30 mouse cellular contexts compared by ENCODE assay signal in genomic region chr2:157310963-157311637, GRCm38 (mm10). TPM values are rescaled to one million over a fixed set of nuclear protein-coding genes. Genes with fewer than 3 reads are reported as not detected.
DNase-seq lines count a peak whose midpoint lies in the region; ATAC-seq and TF ChIP-seq lines count a peak whose summit lies in the region.
"Had no signal": no experiment of that assay in that cellular context is flagged by ENCODE, and none has a peak within 500 bp of the region (broad histone marks: within the 10 kb centered on the region; RNA-seq: fewer than 3 reads in every experiment).

No protein-coding gene starts in this region.

- no peak for ATAC-seq in heart, embryonic 12.5 days (ENCODE audit: insufficient number of reproducible peaks, low FRiP score)
- ATAC-seq in heart, embryonic 15.5 days (replicated peaks; ENCODE audit: insufficient number of reproducible peaks, insufficient read depth, low FRiP score, low read depth): no peak
- no peak for ATAC-seq in limb, embryonic 12.5 days (ENCODE audit: insufficient number of reproducible peaks, insufficient read depth, low FRiP score, low TSS enrichment, low read depth)
- ATAC-seq in limb, embryonic 14.5 days (ENCODE audit: low FRiP score, low read depth): peak; percentile 56; the same call in 1 of the 2 replicates
- ATAC-seq in liver, embryonic 11.5 days (replicated peaks; ENCODE audit: low FRiP score): no peak
- ATAC-seq: CD4-positive, CD25-positive, alpha-beta regulatory T cell, adult 4 months; forebrain, embryonic 13.5 days; hindbrain, embryonic 16.5 days; intestine, embryonic 15.5 days had no signal

- TF ChIP-seq CTCF in heart, adult 2 months (IDR thresholded peaks at IDR 0.05): no peak

- no peaks in the 10 kb centered on the region for H3K9me3 ChIP-seq in heart, embryonic 12.5 days (replicated peaks)
- H3K9me3 ChIP-seq in heart, embryonic 15.5 days (replicated peaks): no peaks in the 10 kb centered on the region
- H3K9me3 ChIP-seq in limb, embryonic 12.5 days: no peaks in the 10 kb centered on the region
- H3K9me3 ChIP-seq in limb, embryonic 10.5 days (replicated peaks): no peaks in the 10 kb centered on the region
- H3K9me3 ChIP-seq in limb, embryonic 14.5 days (ENCODE audit: control insufficient read depth, low read length): no peaks in the 10 kb centered on the region
- H3K9me3 ChIP-seq in liver, embryonic 11.5 days (ENCODE audit: control insufficient read depth, low read length): no peaks in the 10 kb centered on the region
- H3K9me3 ChIP-seq: embryonic facial prominence, embryonic 13.5 days; forebrain, embryonic 10.5 days; forebrain, embryonic 13.5 days; intestine, embryonic 15.5 days had no signal

- intact Hi-C loops in heart, adult 2 months (cut with DNase I): no loop called here
- intact Hi-C loops in heart, postnatal 10 days (cut with DNase I): no loop called here

- H3K4me1 ChIP-seq in heart, embryonic 12.5 days (replicated peaks): peaks cover 18% of the 10 kb centered on the region
- no peaks in the 10 kb centered on the region for H3K4me1 ChIP-seq in heart, adult 2 months (ENCODE audit: control insufficient read depth, insufficient read depth, low read length)
- H3K4me1 ChIP-seq in heart, embryonic 15.5 days (replicated peaks): 0 out of 2 replicates have a peak, but pooled peaks cover 2% of the 10 kb centered on the region
- peaks cover 12% of the 10 kb centered on the region; the same call in 1 of the 2 replicates for H3K4me1 ChIP-seq in limb, embryonic 12.5 days (replicated peaks)
- H3K4me1 ChIP-seq in limb, embryonic 10.5 days: no peaks in the 10 kb centered on the region
- peaks cover 6% of the 10 kb centered on the region; the same call in 1 of the 2 replicates for H3K4me1 ChIP-seq in limb, embryonic 14.5 days (ENCODE audit: control insufficient read depth, insufficient read depth, low read length)
- no peaks in the 10 kb centered on the region for H3K4me1 ChIP-seq in liver, embryonic 11.5 days (replicated peaks; ENCODE audit: control insufficient read depth, insufficient read depth, low read length)
- H3K4me1 ChIP-seq: embryonic facial prominence, embryonic 13.5 days had no signal

- peaks cover 87% of the 10 kb centered on the region for H3K36me3 ChIP-seq in heart, embryonic 12.5 days
- no peaks in the 10 kb centered on the region for H3K36me3 ChIP-seq in heart, adult 2 months (ENCODE audit: control insufficient read depth, insufficient read depth, low read length)
- H3K36me3 ChIP-seq in heart, embryonic 15.5 days: peaks cover 67% of the 10 kb centered on the region
- peaks cover 99% of the 10 kb centered on the region for H3K36me3 ChIP-seq in limb, embryonic 12.5 days
- H3K36me3 ChIP-seq in limb, embryonic 10.5 days: peaks cover 100% of the 10 kb centered on the region
- H3K36me3 ChIP-seq in limb, embryonic 14.5 days (ENCODE audit: control insufficient read depth, insufficient read depth, low read length): peaks cover 81% of the 10 kb centered on the region
- peaks cover 50% of the 10 kb centered on the region for H3K36me3 ChIP-seq in liver, embryonic 11.5 days (ENCODE audit: control insufficient read depth, insufficient read depth, low read length)

- peak overlapping the region; percentile 34; the same call in 1 of the 2 replicates for H3K27ac ChIP-seq in heart, embryonic 12.5 days (ENCODE audit: poor library complexity, severe bottlenecking)
- no peak overlapping the region for H3K27ac ChIP-seq in heart, adult 2 months
- H3K27ac ChIP-seq in heart, embryonic 15.5 days: 0 out of 2 replicates have a peak overlapping the region, but pooled peaks have one; percentile 16
- 0 out of 2 replicates have a peak overlapping the region, but pooled peaks have one; percentile 42 for H3K27ac ChIP-seq in limb, embryonic 12.5 days
- H3K27ac ChIP-seq in limb, embryonic 10.5 days: no peak overlapping the region
- no peak overlapping the region for H3K27ac ChIP-seq in limb, embryonic 14.5 days (replicated peaks; ENCODE audit: low read depth, low read length)
- H3K27ac ChIP-seq in liver, embryonic 11.5 days (ENCODE audit: low read depth, low read length): no peak overlapping the region
- H3K27ac ChIP-seq: embryonic facial prominence, embryonic 13.5 days; forebrain, embryonic 10.5 days; forebrain, embryonic 13.5 days; intestine, embryonic 15.5 days had no signal

- no peak for TF ChIP-seq EP300 in heart, adult 2 months (IDR thresholded peaks at IDR 0.05; ENCODE audit: insufficient read depth, low read depth, low read length)

- 83% methylated on average over 6 of the region's 6 CpGs for WGBS in heart, embryonic 12.5 days
- WGBS in heart, adult 2 months: 85% methylated on average over 6 of the region's 6 CpGs
- WGBS in heart, embryonic 15.5 days: 80% methylated on average over 6 of the region's 6 CpGs
- 85% methylated on average over 6 of the region's 6 CpGs for WGBS in limb, embryonic 12.5 days
- 94% methylated on average over 6 of the region's 6 CpGs for WGBS in limb, embryonic 10.5 days
- 76% methylated on average over 6 of the region's 6 CpGs for WGBS in limb, embryonic 14.5 days
- WGBS in liver, embryonic 11.5 days: 90% methylated on average over 6 of the region's 6 CpGs

- no peaks in the 10 kb centered on the region for H3K27me3 ChIP-seq in heart, embryonic 12.5 days (replicated peaks)
- H3K27me3 ChIP-seq in heart, adult 2 months (ENCODE audit: control insufficient read depth, insufficient read depth, low read length): no peaks in the 10 kb centered on the region
- H3K27me3 ChIP-seq in heart, embryonic 15.5 days: no peaks in the 10 kb centered on the region
- H3K27me3 ChIP-seq in limb, embryonic 12.5 days: no peaks in the 10 kb centered on the region
- H3K27me3 ChIP-seq in limb, embryonic 10.5 days (ENCODE audit: low read depth, poor library complexity, severe bottlenecking): no peaks in the 10 kb centered on the region
- no peaks in the 10 kb centered on the region for H3K27me3 ChIP-seq in limb, embryonic 14.5 days (ENCODE audit: control insufficient read depth, insufficient read depth, low read length)
- H3K27me3 ChIP-seq in liver, embryonic 11.5 days (replicated peaks; ENCODE audit: control insufficient read depth, insufficient read depth, low read length): no peaks in the 10 kb centered on the region
- H3K27me3 ChIP-seq: embryonic facial prominence, embryonic 13.5 days; forebrain, embryonic 13.5 days; intestine, embryonic 15.5 days had no signal

- no peak overlapping the region for H3K4me3 ChIP-seq in heart, embryonic 12.5 days
- H3K4me3 ChIP-seq in heart, adult 2 months: no peak overlapping the region
- H3K4me3 ChIP-seq in heart, embryonic 15.5 days: no peak overlapping the region
- H3K4me3 ChIP-seq in limb, embryonic 12.5 days (replicated peaks): no peak overlapping the region
- no peak overlapping the region for H3K4me3 ChIP-seq in limb, embryonic 10.5 days
- H3K4me3 ChIP-seq in limb, embryonic 14.5 days (replicated peaks; ENCODE audit: low read length): no peak overlapping the region
- H3K4me3 ChIP-seq in liver, embryonic 11.5 days (ENCODE audit: low read depth, low read length): no peak overlapping the region
- H3K4me3 ChIP-seq: embryonic facial prominence, embryonic 13.5 days; forebrain, embryonic 10.5 days; forebrain, embryonic 13.5 days; intestine, embryonic 15.5 days had no signal

- no peak for DNase-seq in heart, adult 2 months
- no peak for DNase-seq in heart, postnatal 10 days
- no peak for DNase-seq in limb, embryonic 10.5 days (ENCODE audit: low spot score)
- peak; percentile 41 for DNase-seq in limb, embryonic 14.5 days (ENCODE audit: low spot score)
- DNase-seq in liver, embryonic 11.5 days (ENCODE audit: low spot score): no peak
- DNase-seq: adrenal gland, adult 2 months; adrenal gland, postnatal 14 days; cerebellum, adult 11 months; cerebellum, adult 2 months; cerebellum, adult 9-11 months; cerebellum, postnatal 25 days; gastrocnemius, postnatal 25 days; heart, adult 18-20 months; heart, postnatal 4 days; kidney, adult 11 months had no signal

- H3K79me2 ChIP-seq in heart, adult 2 months (replicated peaks; ENCODE audit: control insufficient read depth, insufficient read depth, low read length): no peaks in the 10 kb centered on the region

- no peak for TF ChIP-seq POLR2A in heart, adult 2 months (IDR thresholded peaks at IDR 0.05; ENCODE audit: insufficient read depth, low read depth, low read length)
- no peak for TF ChIP-seq POLR2A in limb, embryonic 14.5 days (IDR thresholded peaks at IDR 0.05; ENCODE audit: borderline replicate concordance, extremely low read depth, insufficient read depth, insufficient read length)

- H3K9ac ChIP-seq in heart, embryonic 12.5 days: no peak overlapping the region
- no peak overlapping the region for H3K9ac ChIP-seq in heart, adult 2 months (ENCODE audit: low read depth, low read length)
- H3K9ac ChIP-seq in heart, embryonic 15.5 days: no peak overlapping the region
- H3K9ac ChIP-seq in limb, embryonic 12.5 days (replicated peaks): no peak overlapping the region
- H3K9ac ChIP-seq in limb, embryonic 14.5 days (ENCODE audit: low read depth, low read length, severe bottlenecking): no peak overlapping the region
- no peak overlapping the region for H3K9ac ChIP-seq in liver, embryonic 11.5 days (ENCODE audit: low read depth, low read length)
- H3K9ac ChIP-seq: embryonic facial prominence, embryonic 13.5 days; forebrain, embryonic 13.5 days; intestine, embryonic 15.5 days had no signal

- no peak overlapping the region for H3K4me2 ChIP-seq in heart, embryonic 12.5 days
- H3K4me2 ChIP-seq in heart, embryonic 15.5 days: no peak overlapping the region
- H3K4me2 ChIP-seq in limb, embryonic 12.5 days: no peak overlapping the region
- H3K4me2 ChIP-seq in limb, embryonic 14.5 days (replicated peaks; ENCODE audit: low read depth, low read length, severe bottlenecking): no peak overlapping the region
- no peak overlapping the region for H3K4me2 ChIP-seq in liver, embryonic 11.5 days
- H3K4me2 ChIP-seq: embryonic facial prominence, embryonic 13.5 days; forebrain, embryonic 13.5 days; heart, embryonic 11.5 days; intestine, embryonic 15.5 days had no signal

RNA-seq across cellular contexts. Expression of gene Mroh8, which starts 31.8 kb away (rescaled TPM):
- polyA plus RNA-seq in heart, embryonic 12.5 days (2016; fragmentation: Nextera tagmentation; extraction: Ambion mirVana): 0.22 and 0.46 TPM in 2 replicates
- under 1 TPM; 0.18 to 0.21 TPM for total RNA-seq in heart, adult 2 months (2021)
- polyA plus RNA-seq in heart, adult 2 months (2012; rRNA removed): 0.08 and 0.26 TPM in 2 replicates
- polyA plus RNA-seq in heart, embryonic 15.5 days (2015; fragmentation: Nextera tagmentation; extraction: Ambion mirVana): 0.09 and 0.27 TPM in 2 replicates
- under 1 TPM; 0.17 to 0.42 TPM for total RNA-seq in heart, postnatal 10 days (2021)
- polyA plus RNA-seq in limb, embryonic 12.5 days (2016; fragmentation: Nextera tagmentation; extraction: Ambion mirVana): 0.84 and 0.91 TPM in 2 replicates
- 0.58 and 0.66 TPM in 2 replicates for polyA plus RNA-seq in limb, embryonic 10.5 days (2016; fragmentation: Nextera tagmentation; extraction: Ambion mirVana)
- 0.18 and 0.24 TPM in 2 replicates for polyA plus RNA-seq in limb, embryonic 14.5 days (2012; rRNA removed)
- 0.35 and 0.36 TPM in 2 replicates for polyA plus RNA-seq in limb, embryonic 14.5 days (2014; fragmentation: Nextera tagmentation; extraction: Ambion mirVana)
- 0.29 and 0.57 TPM in 2 replicates for polyA plus RNA-seq in liver, embryonic 11.5 days (2014; fragmentation: Nextera tagmentation; extraction: Ambion mirVana)
- total RNA-seq: adrenal gland, postnatal 14 days had no signal
- polyA plus RNA-seq: CD4-positive, CD25-positive, alpha-beta regulatory T cell, adult 4 months had no signal

RNA-seq across cellular contexts. Expression of gene Rpn2, which starts 32.3 kb away (rescaled TPM):
- 202 and 207 TPM in 2 replicates for polyA plus RNA-seq in heart, embryonic 12.5 days (2016; fragmentation: Nextera tagmentation; extraction: Ambion mirVana)
- total RNA-seq in heart, adult 2 months (2021): 100 to 1,000 TPM in 1 of 2 experiments, 10 to 100 TPM in 1; 97.5 to 102 TPM
- polyA plus RNA-seq in heart, adult 2 months (2012; rRNA removed): 95.1 and 125 TPM in 2 replicates
- 152 and 188 TPM in 2 replicates for polyA plus RNA-seq in heart, embryonic 15.5 days (2015; fragmentation: Nextera tagmentation; extraction: Ambion mirVana)
- 100 to 1,000 TPM; 106 to 108 TPM for total RNA-seq in heart, postnatal 10 days (2021)
- 266 and 271 TPM in 2 replicates for polyA plus RNA-seq in limb, embryonic 12.5 days (2016; fragmentation: Nextera tagmentation; extraction: Ambion mirVana)
- 284 and 290 TPM in 2 replicates for polyA plus RNA-seq in limb, embryonic 10.5 days (2016; fragmentation: Nextera tagmentation; extraction: Ambion mirVana)
- polyA plus RNA-seq in limb, embryonic 14.5 days (2012; rRNA removed): 329 and 384 TPM in 2 replicates
- 307 and 315 TPM in 2 replicates for polyA plus RNA-seq in limb, embryonic 14.5 days (2014; fragmentation: Nextera tagmentation; extraction: Ambion mirVana)
- polyA plus RNA-seq in liver, embryonic 11.5 days (2014; fragmentation: Nextera tagmentation; extraction: Ambion mirVana): 302 and 331 TPM in 2 replicates

RNA-seq across cellular contexts. Expression of gene Ghrh, which starts 36.2 kb away (rescaled TPM):
- not detected in 2 replicates for polyA plus RNA-seq in heart, embryonic 12.5 days (2016; fragmentation: Nextera tagmentation; extraction: Ambion mirVana)
- not detected for total RNA-seq in heart, adult 2 months (2021)
- polyA plus RNA-seq in heart, adult 2 months (2012; rRNA removed): not detected in 2 replicates
- not detected in 2 replicates for polyA plus RNA-seq in heart, embryonic 15.5 days (2015; fragmentation: Nextera tagmentation; extraction: Ambion mirVana)
- not detected for total RNA-seq in heart, postnatal 10 days (2021)
- polyA plus RNA-seq in limb, embryonic 12.5 days (2016; fragmentation: Nextera tagmentation; extraction: Ambion mirVana): not detected in 2 replicates
- polyA plus RNA-seq in limb, embryonic 10.5 days (2016; fragmentation: Nextera tagmentation; extraction: Ambion mirVana): not detected in 2 replicates
- polyA plus RNA-seq in limb, embryonic 14.5 days (2012; rRNA removed): 0.54 and 0.65 TPM in 2 replicates
- polyA plus RNA-seq in limb, embryonic 14.5 days (2014; fragmentation: Nextera tagmentation; extraction: Ambion mirVana): 0.56 TPM in 1 of 2 replicates, not detected in the other
- polyA plus RNA-seq in liver, embryonic 11.5 days (2014; fragmentation: Nextera tagmentation; extraction: Ambion mirVana): not detected in 2 replicates
- total RNA-seq: adrenal gland, adult 2 months; adrenal gland, postnatal 14 days; adrenal gland, postnatal 4 days; common myeloid progenitor, adult 5-6 weeks; gastrocnemius, adult 8-10 months; gastrocnemius, postnatal 25 days; heart, adult 18-20 months; heart, postnatal 4 days; MEL had no signal
- polyA plus RNA-seq: adrenal gland, adult 2 months; C2C12; CD4-positive, CD25-positive, alpha-beta regulatory T cell, adult 4 months; forebrain, embryonic 10.5 days; heart, embryonic 11.5 days had no signal

RNA-seq across cellular contexts. Expression of gene Manbal, which starts 56.3 kb away (rescaled TPM):
- 53.5 and 56.4 TPM in 2 replicates for polyA plus RNA-seq in heart, embryonic 12.5 days (2016; fragmentation: Nextera tagmentation; extraction: Ambion mirVana)
- total RNA-seq in heart, adult 2 months (2021): 10 to 100 TPM; 14.5 to 20.1 TPM
- polyA plus RNA-seq in heart, adult 2 months (2012; rRNA removed): 42.6 and 44.2 TPM in 2 replicates
- polyA plus RNA-seq in heart, embryonic 15.5 days (2015; fragmentation: Nextera tagmentation; extraction: Ambion mirVana): 49.7 and 62.0 TPM in 2 replicates
- 10 to 100 TPM; 32.4 to 34.0 TPM for total RNA-seq in heart, postnatal 10 days (2021)
- polyA plus RNA-seq in limb, embryonic 12.5 days (2016; fragmentation: Nextera tagmentation; extraction: Ambion mirVana): 77.7 and 79.4 TPM in 2 replicates
- polyA plus RNA-seq in limb, embryonic 10.5 days (2016; fragmentation: Nextera tagmentation; extraction: Ambion mirVana): 70.0 and 70.9 TPM in 2 replicates
- 80.4 and 82.3 TPM in 2 replicates for polyA plus RNA-seq in limb, embryonic 14.5 days (2012; rRNA removed)
- 47.1 and 52.8 TPM in 2 replicates for polyA plus RNA-seq in limb, embryonic 14.5 days (2014; fragmentation: Nextera tagmentation; extraction: Ambion mirVana)
- polyA plus RNA-seq in liver, embryonic 11.5 days (2014; fragmentation: Nextera tagmentation; extraction: Ambion mirVana): 21.2 and 23.0 TPM in 2 replicates

Comparison
In these comparisons a context has a peak if more than half of its experiments do, and no peak if none do; other contexts are left out.
1. H3K27ac ChIP-seq: peak in heart, embryonic 12.5 days (single experiment), heart, embryonic 15.5 days (single experiment) and limb, embryonic 12.5 days (single experiment); none in heart, adult 2 months (single experiment), limb, embryonic 10.5 days (single experiment), limb, embryonic 14.5 days (single experiment) and liver, embryonic 11.5 days (single experiment).